Mouse (Mus musculus): Measurements from ENCODE around the gene Tgfb1. TPM values are rescaled to one million over a fixed set of nuclear protein-coding genes. Genes with fewer than 3 reads are reported as not detected.
"Not testable (repeated sequence)": the region's sequence is repeated elsewhere in the genome, so short reads cannot be mapped to it uniquely, and the experiment has no call there.

The Tgfb1 gene
- total RNA-seq, 2 experiments from 2014 or later, result 9.7 to 12.2 TPM

DNA sequence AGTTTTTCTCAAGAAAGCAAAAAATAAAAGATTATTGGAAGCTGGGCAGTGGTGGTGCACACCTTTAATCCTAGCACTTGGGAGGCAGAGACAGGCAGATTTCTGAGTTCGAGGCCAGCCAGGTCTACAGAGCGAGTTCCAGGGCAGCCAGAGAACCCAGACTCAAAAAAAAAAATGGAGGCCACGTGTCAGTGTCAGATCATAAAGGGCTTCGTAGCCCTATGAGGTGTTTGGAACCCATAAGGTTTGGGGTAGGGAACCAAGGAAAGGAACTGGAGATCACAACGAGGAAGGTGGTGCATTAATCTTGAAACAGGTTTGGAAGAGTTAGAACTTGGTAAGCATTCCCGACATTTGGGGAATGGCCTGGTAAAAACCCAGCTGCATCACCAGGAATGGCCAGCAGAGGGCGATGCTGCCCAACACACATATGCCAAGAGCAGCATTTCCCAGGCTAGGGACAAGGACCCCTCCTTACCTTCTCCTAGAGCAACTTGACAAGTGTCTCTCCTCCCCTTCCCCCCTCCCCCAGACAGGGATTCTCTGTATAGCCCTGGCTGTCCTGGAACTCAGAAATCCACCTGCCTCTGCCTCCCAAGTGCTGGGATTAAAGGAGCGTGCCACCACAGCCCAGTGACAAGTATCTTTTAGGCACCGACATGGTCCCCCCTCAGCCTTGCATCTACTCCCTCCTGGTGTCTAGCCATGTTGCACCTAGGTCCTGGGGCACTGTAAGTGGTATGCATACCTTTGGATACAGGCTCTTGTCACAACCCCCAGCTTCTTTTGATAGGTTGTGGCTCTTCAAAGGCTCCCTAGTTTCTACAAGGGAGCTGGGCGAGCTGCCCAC lies 33.2 kb downstream of the Tgfb1 start:
- intact Hi-C loops (cut with DNase I), result no loop called here
- DNase-seq (ENCODE audit: extremely low spot score in 1 of 2, low spot score in 2 of 2), result peak; percentile 59 to 77

DNA sequence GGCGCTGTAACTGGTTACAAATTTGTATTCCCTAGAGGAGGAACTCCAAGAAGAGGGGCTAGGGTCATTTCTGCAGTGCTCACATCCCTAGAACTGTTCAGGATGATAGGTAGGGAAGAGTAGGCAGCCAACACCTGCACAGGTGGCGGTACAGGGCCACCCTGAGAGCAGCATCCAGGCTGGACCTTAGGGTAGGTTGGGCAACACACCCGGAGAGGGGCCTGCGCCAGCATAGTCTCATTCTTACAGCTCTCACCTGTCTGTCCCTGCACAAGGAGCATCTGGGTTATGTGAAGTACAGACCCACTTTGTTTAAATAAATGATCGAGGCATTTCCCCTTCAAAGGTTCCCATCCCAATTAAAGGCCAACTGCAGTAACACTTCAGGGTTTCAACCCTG lies 34.0 kb downstream of the Tgfb1 start:
- intact Hi-C loops (cut with DNase I), result no loop called here
- DNase-seq (ENCODE audit: extremely low spot score in 1 of 2, low spot score in 2 of 2), result no peak

DNA sequence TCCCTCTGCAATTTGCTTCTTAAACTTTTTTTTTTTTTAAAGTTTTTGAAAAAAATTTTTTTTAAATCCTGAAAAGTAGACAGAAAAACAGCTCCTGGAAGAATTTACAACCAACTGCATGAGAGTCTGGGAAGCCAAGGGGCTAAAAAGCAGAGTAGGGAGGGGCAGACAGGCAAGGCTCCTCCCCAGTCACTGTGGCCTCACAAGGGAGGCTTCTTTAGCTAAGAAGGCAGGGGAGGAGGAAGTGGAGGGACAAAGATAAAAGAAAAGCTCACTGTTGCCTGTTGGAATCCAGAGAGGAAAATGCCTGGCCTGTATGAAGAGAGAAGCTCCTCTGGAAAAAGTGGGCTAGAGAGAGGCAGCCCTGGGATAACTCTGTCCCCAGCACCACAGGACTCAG lies 35.0 kb downstream of the Tgfb1 start:
- DNase-seq (ENCODE audit: extremely low spot score in 1 of 2, low spot score in 2 of 2); intact Hi-C loops (cut with DNase I): not testable (repeated sequence)

DNA sequence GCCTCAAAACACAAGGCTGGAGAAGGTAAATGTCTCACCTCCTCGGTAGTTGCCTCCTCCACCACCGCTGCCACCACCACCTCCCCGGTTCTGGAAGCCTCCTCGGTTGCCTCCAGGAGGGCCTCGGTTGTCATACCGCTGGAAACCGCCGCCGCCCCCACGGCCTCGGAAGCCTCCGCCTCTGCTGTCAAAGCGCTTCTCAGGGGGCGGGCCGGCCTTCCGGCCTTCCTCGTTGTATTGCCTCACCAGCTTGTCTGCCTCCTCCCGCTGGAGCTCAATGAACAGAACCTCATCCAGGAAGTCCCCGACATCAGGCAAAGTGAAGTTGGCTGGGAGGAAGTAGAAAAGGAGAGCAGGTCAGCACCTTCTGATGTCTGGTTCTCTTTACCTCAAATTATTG lies 39.1 kb downstream of the Tgfb1 start:
- DNase-seq (ENCODE audit: extremely low spot score in 1 of 2, low spot score in 2 of 2), result peak in 1 of 2 experiments; percentile 50
- intact Hi-C loops (cut with DNase I), result no loop called here

DNA sequence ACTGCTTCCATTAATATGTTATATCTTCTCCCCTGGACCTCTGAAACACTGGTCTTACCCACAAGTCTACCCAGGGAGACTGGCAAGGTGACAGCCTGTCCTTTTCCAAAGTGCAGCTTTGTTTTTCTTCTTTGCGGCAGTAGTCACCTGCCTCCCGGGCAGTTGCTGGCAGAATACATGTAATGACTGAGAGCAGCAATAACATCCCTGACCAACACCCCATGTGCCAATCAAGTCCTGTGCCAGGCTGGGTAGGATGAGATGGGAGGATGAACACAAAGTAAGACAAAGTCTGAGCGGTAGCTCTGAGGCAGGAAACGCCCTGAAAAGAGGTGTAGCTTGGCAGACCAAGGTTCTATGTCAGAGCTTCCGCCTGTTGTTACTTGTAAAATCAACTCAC lies 41.0 kb downstream of the Tgfb1 start:
- intact Hi-C loops (cut with DNase I), result no loop called here
- DNase-seq (ENCODE audit: extremely low spot score in 1 of 2, low spot score in 2 of 2), result no peak

DNA sequence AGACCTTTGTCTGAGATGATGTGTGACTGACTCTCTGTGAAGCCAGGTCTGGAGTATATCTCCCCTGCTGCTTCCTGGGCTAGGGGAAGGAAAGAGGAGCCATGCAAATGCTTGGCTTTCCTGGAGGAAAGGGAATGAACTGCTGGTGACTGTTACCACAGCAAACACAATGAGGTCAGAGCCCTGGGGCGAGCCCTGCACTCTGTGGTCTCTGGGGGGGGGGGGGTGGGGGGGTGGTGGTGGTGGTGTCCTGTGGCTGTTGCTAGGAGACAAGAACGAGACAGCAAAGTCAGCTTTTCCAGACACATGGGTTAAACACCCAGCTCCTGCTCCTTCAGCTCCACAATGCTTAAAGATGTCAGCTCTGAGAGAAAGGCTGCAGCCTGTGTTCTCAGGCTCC lies 42.6 kb downstream of the Tgfb1 start:
- intact Hi-C loops (cut with DNase I), result no loop called here

DNA sequence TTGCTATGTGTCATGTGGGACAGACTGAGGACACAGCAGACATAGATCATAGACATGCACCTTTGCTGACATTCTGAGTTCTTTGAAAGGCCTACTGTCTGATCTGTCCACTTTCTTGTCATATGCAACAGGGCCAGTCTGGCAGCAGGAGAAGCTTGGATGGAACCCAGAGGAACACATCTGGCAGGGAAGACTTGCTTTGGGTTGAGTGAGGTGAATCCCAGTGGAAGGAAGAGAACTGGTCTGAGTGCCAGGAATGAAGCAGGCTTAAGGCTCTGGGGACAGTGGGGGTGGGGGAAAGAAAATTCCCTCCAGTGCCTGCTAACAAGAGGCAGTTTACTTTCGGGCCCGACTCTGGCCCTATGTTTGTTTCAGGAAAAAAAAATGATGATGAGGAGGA lies 43.1 kb downstream of the Tgfb1 start:
- intact Hi-C loops (cut with DNase I), result no loop called here
- DNase-seq (ENCODE audit: extremely low spot score in 1 of 2, low spot score in 2 of 2), result no peak

More for the DNA sequence above, 42.6 kb downstream of the Tgfb1 start:
- no peak for DNase-seq (ENCODE audit: extremely low spot score in 1 of 2, low spot score in 2 of 2)

DNA sequence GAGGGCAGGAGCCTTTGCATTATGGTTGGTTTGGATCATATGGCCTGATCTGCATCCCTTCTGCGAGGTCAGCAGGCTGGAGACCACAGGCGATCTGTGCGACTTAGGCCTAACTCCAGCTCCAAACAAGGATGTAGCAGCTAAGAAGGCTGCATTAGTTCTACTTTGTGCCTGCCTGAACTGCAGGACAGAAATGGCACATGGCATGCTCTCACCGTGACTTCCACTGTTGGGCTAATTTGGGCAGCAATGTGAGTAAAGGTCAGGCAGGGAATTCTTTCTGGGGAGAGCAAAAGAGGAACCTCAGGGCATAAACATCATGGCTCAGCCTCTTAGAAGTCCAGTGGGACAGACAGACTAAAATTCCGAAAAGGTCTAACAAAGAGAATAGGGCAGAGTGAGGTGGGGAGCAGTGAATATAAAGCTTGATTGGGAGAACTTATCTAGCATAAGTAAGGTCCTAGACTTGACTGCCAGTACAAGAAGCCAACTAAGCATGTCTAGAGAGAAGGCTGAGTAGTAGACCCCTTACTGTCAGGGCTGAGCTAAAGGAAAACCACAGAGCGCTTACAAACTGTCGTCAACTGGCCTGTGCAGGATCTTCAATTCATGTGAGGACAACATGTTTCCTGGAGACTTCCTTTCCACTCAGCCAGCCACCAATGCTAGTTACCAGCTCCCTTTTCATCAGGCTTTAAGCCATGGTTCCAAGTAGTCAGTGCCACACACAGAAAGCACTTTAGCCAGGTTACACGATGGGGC lies 44.7 kb downstream of the Tgfb1 start:
- DNase-seq (ENCODE audit: extremely low spot score in 1 of 2, low spot score in 2 of 2), result no peak
- intact Hi-C loops (cut with DNase I), result no loop called here

DNA sequence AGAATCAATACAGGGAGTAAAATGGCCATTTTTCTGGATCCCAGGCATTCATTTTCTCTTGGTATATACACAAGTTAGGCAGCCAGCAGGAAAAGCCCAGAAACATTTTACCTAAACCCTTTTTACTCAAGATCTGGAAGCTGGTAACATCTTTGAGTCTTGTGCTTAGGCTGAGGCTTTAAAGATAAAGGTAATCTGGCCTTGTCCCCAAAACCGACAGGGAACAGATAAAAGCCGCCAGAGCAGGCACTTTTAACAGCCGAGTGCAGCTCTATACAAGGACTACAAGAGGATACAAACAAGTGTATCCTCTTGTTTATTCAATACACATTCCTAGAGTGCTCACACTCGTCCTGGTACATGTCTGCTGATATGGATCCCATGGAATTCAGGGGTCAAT lies 48.2 kb downstream of the Tgfb1 start:
- no peak for DNase-seq (ENCODE audit: extremely low spot score in 1 of 2, low spot score in 2 of 2)
- intact Hi-C loops (cut with DNase I), result no loop called here

DNA sequence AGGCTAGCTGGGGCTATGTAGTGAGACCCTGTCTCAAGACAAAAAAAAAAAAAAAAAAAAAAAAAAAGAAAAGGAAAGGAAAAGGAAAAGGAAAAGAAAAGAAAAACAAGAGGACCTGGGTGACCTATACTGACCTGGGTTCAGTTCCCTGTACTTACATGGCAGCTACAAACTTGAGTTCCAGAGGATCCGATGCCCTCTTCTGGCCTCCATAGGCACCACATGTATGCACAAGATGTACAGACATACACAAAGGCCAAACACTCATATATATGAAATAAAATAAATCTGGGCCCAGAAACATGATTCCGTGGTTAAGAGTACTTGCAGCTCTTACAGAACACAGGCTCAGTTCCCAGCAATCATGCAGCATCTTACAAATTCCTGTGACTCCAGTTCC lies 50.1 kb downstream of the Tgfb1 start:
- no peak for DNase-seq (ENCODE audit: extremely low spot score in 1 of 2, low spot score in 2 of 2)
- intact Hi-C loops (cut with DNase I), result no loop called here

DNA sequence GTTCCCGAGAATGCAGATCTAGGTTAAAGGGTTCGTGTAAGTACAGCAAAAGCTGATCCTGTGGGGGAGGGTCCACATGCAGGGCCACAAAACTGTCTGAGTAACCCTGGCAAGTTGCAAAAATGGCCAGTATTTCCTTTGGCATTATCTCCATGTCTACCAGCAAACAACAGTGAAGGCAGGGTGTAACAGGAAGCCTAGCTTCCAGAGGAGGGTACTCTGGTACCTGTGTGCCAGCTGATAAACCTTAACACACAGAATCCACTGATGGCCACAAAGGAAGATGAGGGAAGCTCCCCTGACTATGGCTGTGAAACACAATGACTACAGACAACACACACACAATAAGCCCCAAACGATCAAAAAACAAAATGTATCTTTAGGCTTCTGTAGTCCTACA lies 51.5 kb downstream of the Tgfb1 start:
- intact Hi-C loops (cut with DNase I), result no loop called here
- no peak for DNase-seq (ENCODE audit: extremely low spot score in 1 of 2, low spot score in 2 of 2)

DNA sequence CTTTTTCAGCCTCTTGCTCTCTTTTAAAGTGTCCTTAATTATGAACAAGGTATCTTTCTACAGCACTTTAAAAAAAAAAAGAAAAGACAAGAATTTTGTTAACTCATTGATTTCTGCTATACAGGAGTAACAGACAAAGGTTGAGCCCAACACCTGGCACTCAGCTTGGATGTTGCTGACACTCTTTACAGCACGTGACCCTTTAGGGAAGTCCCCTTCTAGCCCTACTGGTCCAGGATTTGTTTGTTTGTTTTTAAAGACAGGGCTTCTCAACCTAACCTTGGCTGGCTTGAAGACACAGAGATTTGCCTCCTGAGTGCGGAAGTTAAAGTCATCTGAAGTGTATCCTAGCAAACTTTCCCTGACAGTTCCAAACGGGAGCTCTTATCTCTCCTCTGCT lies 60.0 kb downstream of the Tgfb1 start:
- no peak for DNase-seq (ENCODE audit: extremely low spot score in 1 of 2, low spot score in 2 of 2)
- intact Hi-C loops (cut with DNase I), result no loop called here

DNA sequence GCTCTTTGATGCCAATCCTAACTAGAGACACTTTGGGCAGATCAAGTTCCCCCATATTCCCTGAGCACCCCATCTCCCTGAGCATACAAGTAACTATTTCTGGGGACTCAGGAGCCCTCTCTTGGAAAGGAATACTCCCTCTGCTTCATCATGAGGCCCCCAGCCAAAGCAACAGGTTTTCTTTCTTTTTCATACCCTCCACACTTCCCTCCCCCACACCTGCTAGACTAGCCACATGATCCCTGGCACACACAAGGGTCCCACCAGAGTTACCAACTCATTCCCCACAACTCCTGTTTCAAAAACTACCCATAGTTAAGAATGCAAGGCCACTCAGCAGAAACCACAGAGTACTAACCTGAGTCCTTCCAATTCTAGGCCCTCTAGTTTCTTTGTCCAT lies 66.3 kb downstream of the Tgfb1 start:
- no peak for DNase-seq (ENCODE audit: extremely low spot score in 1 of 2, low spot score in 2 of 2)
- intact Hi-C loops (cut with DNase I), result no loop called here

DNA sequence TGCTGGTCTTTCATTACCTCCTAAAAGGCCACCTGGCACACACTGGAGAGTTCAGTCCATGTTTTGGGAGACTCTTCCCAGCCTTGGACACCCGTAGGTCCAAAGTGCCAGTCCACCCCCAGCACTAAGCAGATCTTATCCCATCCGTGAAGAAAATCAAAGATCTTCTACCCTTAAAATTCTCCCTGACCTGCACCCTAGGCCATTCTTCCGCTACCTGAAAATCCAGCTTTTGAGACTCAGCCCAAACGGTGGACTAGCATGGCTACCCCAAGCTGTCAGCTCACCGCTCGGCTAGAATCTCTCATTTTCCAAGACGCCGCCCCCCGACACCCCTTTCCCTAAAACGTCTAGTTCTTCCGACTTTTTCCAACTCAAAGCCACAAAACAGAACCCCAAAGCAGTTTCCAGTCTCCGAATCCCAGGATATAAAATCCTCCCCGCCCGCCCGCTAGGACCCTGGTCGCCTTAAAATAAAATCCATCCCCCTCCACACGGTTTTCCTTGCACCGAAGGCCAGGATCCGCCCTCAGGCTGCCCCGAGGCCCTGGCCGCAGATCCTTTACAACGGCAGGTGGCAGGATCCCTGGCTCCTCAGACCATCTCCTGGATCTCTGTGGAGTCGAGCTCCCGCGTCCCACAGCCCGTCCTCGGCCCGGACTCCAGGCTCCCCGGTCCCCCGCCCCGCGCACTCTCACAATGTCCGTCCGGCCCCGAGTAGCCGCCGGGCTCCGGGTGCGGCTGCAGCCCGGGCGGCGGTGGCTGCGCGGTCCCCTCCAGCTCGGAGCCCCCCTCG lies 67.0 kb downstream of the Tgfb1 start:
- peak; percentile 31 to 79 for DNase-seq (ENCODE audit: extremely low spot score in 1 of 2, low spot score in 2 of 2)
- intact Hi-C loops (cut with DNase I), result no loop called here

DNA sequence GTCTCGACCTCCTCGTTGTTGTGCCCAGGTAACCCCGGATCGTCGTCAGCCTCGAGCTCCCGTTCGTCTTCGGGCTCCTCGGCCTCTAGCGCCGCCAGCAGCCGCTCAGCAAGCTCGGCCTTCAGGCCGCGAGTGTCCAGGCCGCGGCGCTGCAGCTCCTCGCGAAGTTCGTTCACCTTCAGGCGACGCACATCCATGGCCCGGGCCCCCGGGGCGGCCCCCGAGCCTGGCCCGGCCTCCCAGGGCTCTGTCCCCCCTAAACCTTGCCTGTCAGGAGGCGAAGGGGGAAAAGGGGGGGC lies 67.6 kb downstream of the Tgfb1 start:
- intact Hi-C loops (cut with DNase I), result no loop called here

More for the DNA sequence above, 67.6 kb downstream of the Tgfb1 start:
- DNase-seq (ENCODE audit: extremely low spot score in 1 of 2, low spot score in 2 of 2), result no peak

Other genes starting within 250 kb of the Tgfb1 start
- gene Ceacam1, start 209.4 kb upstream of the Tgfb1 start, total RNA-seq (2021), result 1 to 10 TPM; 1.1 to 1.8 TPM
- under 1 TPM in 1 of 2 experiments, not detected in 1; 0.34 TPM for gene Ceacam2, start 147.1 kb upstream of the Tgfb1 start, total RNA-seq (2021)
- under 1 TPM in 1 of 2 experiments, not detected in 1; 0.64 TPM for gene Erich4, start 71.1 kb upstream of the Tgfb1 start, total RNA-seq (2021)
- 10 to 100 TPM; 29.3 to 37.6 TPM for gene Dmac2, start 67.6 kb upstream of the Tgfb1 start, total RNA-seq (2021)
- 1 to 10 TPM in 1 of 2 experiments, under 1 TPM in 1; 0.69 to 1.5 TPM for gene B3gnt8, start 60.3 kb upstream of the Tgfb1 start, total RNA-seq (2021)
- 10 to 100 TPM; 25.0 to 28.9 TPM for gene Bckdha, start 28.0 kb upstream of the Tgfb1 start, total RNA-seq (2021)
- 10 to 100 TPM; 21.8 to 22.0 TPM for gene Exosc5, start 27.8 kb upstream of the Tgfb1 start, total RNA-seq (2021)
- 10 to 100 TPM; 53.6 to 67.6 TPM for gene Tmem91, start 11.8 kb upstream of the Tgfb1 start, total RNA-seq (2021)
- 10 to 100 TPM; 34.5 to 36.3 TPM for gene B9d2, start 6.2 kb upstream of the Tgfb1 start, total RNA-seq (2021)
- 10 to 100 TPM; 41.7 to 46.1 TPM for gene Ccdc97, start 32.1 kb downstream of the Tgfb1 start, total RNA-seq (2021)
- 100 to 1,000 TPM; 116 to 117 TPM for gene Hnrnpul1, start 67.8 kb downstream of the Tgfb1 start, total RNA-seq (2021)
- 10 to 100 TPM; 29.7 to 38.5 TPM for gene Axl, start 101.7 kb downstream of the Tgfb1 start, total RNA-seq (2021)
- 1 to 10 TPM; 5.5 to 8.1 TPM for gene Cyp2s1, start 129.9 kb downstream of the Tgfb1 start, total RNA-seq (2021)
- gene Cyp2b10, start 210.6 kb downstream of the Tgfb1 start, total RNA-seq (2021), result not detected